ENCODE assay signal across 30 mouse cellular contexts in the genomic region with DNA sequence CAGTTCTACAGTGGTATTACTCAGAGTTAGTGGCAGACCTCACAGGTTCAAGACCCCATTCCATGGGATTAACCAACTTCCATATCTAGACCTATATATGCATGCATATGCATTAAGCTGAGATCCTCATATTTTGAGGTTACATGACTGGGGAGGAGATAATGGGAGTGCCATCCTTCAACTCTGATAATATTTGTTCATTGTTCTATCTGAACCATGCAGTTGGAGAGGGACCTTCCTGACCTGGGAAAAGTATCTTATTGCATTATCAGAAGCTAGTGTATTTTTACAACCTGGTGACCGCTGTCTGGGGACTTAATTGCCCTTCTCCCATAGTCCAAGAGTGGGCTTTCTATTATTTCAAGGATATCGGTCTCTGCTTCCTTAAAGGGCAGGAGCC. TPM values are rescaled to one million over a fixed set of nuclear protein-coding genes. Genes with fewer than 3 reads are reported as not detected.
DNase-seq lines count a peak whose midpoint lies in the region; ATAC-seq and TF ChIP-seq lines count a peak whose summit lies in the region.
"Had no signal": no experiment of that assay in that cellular context is flagged by ENCODE, and none has a peak within 500 bp of the region (broad histone marks: within the 10 kb centered on the region; RNA-seq: fewer than 3 reads in every experiment).

No protein-coding gene starts in this region.

- no peaks in the 10 kb centered on the region for H3K9me3 ChIP-seq in liver, embryonic 14.5 days (ENCODE audit: control insufficient read depth, low read length)
- H3K9me3 ChIP-seq: forebrain, embryonic 10.5 days; forebrain, embryonic 13.5 days; heart, embryonic 12.5 days; heart, embryonic 15.5 days; hindbrain, embryonic 10.5 days had no signal

- H3K4me3 ChIP-seq in layer of hippocampus, adult 2 months: no peak overlapping the region
- no peak overlapping the region for H3K4me3 ChIP-seq in liver, embryonic 14.5 days (ENCODE audit: insufficient read depth in 1 of 2, low read depth in 2 of 2, low read length in 2 of 2)
- H3K4me3 ChIP-seq: forebrain, embryonic 10.5 days; forebrain, embryonic 13.5 days; heart, embryonic 12.5 days; heart, embryonic 15.5 days; hindbrain, embryonic 10.5 days had no signal

- no peak for TF ChIP-seq CTCF in layer of hippocampus, adult 2 months (conservative IDR thresholded peaks at IDR 0.05)
- no peak for TF ChIP-seq CTCF in liver, embryonic 14.5 days (IDR thresholded peaks at IDR 0.05; ENCODE audit: low read depth)

- H3K27me3 ChIP-seq in liver, embryonic 14.5 days (ENCODE audit: control insufficient read depth, insufficient read depth, low read length): no peaks in the 10 kb centered on the region
- H3K27me3 ChIP-seq: forebrain, embryonic 13.5 days; heart, embryonic 12.5 days; heart, embryonic 15.5 days; Patski had no signal

- 43% methylated on average over 2 of the region's 2 CpGs for WGBS in liver, embryonic 14.5 days (ENCODE audit: insufficient replicate concordance)

- TF ChIP-seq EP300 in liver, embryonic 14.5 days (IDR thresholded peaks at IDR 0.05; ENCODE audit: low read depth): peak; percentile 42

- peak; percentile 15; the same call in 1 of the 2 replicates for ATAC-seq in liver, embryonic 14.5 days (ENCODE audit: insufficient read depth)
- peak; percentile 64 for ATAC-seq in megakaryocyte-erythroid progenitor cell, adult 5-6 weeks (replicated peaks; ENCODE audit: low FRiP score, low TSS enrichment, poor library complexity, severe bottlenecking)
- ATAC-seq: forebrain, embryonic 13.5 days; forebrain, embryonic 16.5 days; hindbrain, postnatal 0 days; Patski had no signal

- H3K9ac ChIP-seq in liver, embryonic 14.5 days (replicated peaks): no peak overlapping the region
- H3K9ac ChIP-seq: forebrain, embryonic 13.5 days; heart, embryonic 12.5 days; heart, embryonic 15.5 days; hindbrain, embryonic 14.5 days had no signal

- H3K36me3 ChIP-seq in liver, embryonic 14.5 days (replicated peaks; ENCODE audit: control insufficient read depth, insufficient read depth, low read depth): no peaks in the 10 kb centered on the region
- H3K36me3 ChIP-seq: forebrain, embryonic 10.5 days; heart, embryonic 12.5 days; heart, embryonic 15.5 days; hindbrain, embryonic 10.5 days had no signal

- peaks cover 5 to 7% of the 10 kb centered on the region in 2 experiments for H3K4me1 ChIP-seq in liver, embryonic 14.5 days (replicated peaks; ENCODE audit: control insufficient read depth in 2 of 2, insufficient read depth in 2 of 2, low read length in 1 of 2)
- H3K4me1 ChIP-seq: forebrain, embryonic 10.5 days; forebrain, embryonic 13.5 days; heart, embryonic 12.5 days; heart, embryonic 15.5 days; hindbrain, embryonic 10.5 days had no signal

- DNase-seq in layer of hippocampus, adult 2 months (ENCODE audit: low spot score in 2 of 2): no peak
- DNase-seq in layer of hippocampus, postnatal 10 days (ENCODE audit: low spot score in 2 of 2): no peak
- DNase-seq in liver, embryonic 14.5 days (ENCODE audit: low read depth in 3 of 3, low spot score in 3 of 3): no peak
- no peak for DNase-seq in liver
- no peak for DNase-seq in layer of hippocampus, postnatal 25 days (ENCODE audit: extremely low spot score in 1 of 2, low spot score in 1 of 2)
- DNase-seq: adrenal gland, postnatal 10 days; cerebellum, adult 18-20 months; cerebellum, adult 9-10 months; cerebellum, postnatal 14 days; gastrocnemius, postnatal 25 days; heart, adult 18-20 months; heart, postnatal 10 days; heart, postnatal 36 days had no signal

- no peak overlapping the region for H3K4me2 ChIP-seq in liver, embryonic 14.5 days (ENCODE audit: low read depth)
- H3K4me2 ChIP-seq: forebrain, embryonic 13.5 days; heart, embryonic 12.5 days; heart, embryonic 15.5 days; hindbrain, embryonic 14.5 days had no signal

- H3K27ac ChIP-seq in layer of hippocampus, adult 2 months: peak overlapping the region; percentile 71
- H3K27ac ChIP-seq in liver, embryonic 14.5 days: no peak overlapping the region
- H3K27ac ChIP-seq: forebrain, embryonic 10.5 days; forebrain, embryonic 13.5 days; heart, embryonic 15.5 days; hindbrain, embryonic 10.5 days; hindbrain, embryonic 14.5 days; hindbrain, postnatal 0 days had no signal

RNA-seq across cellular contexts. Expression of a gene that starts 27.6 kb away (rescaled TPM):
- total RNA-seq in layer of hippocampus, adult 2 months (2021): 10 to 100 TPM; 61.2 to 73.0 TPM
- total RNA-seq in layer of hippocampus, postnatal 10 days (2021): 10 to 100 TPM; 63.2 to 67.0 TPM
- 4.7 and 6.3 TPM in 2 replicates for polyA plus RNA-seq in liver, embryonic 14.5 days (2012; rRNA removed)
- polyA plus RNA-seq in liver, embryonic 14.5 days (2014; fragmentation: Nextera tagmentation; extraction: Ambion mirVana): 10.4 and 12.7 TPM in 2 replicates
- total RNA-seq in megakaryocyte-erythroid progenitor cell, adult 5-6 weeks (2014; fragmentation: Nextera tagmentation): 59.9 and 75.9 TPM in 2 replicates
- 63.8 and 90.7 TPM in 2 replicates for total RNA-seq in megakaryocyte-erythroid progenitor cell, adult 5-6 weeks (2017)
- 10 to 100 TPM; 58.1 to 71.6 TPM for total RNA-seq in layer of hippocampus, postnatal 25 days (2021)

RNA-seq across cellular contexts. Expression of a gene that starts 33.4 kb away (rescaled TPM):
- total RNA-seq in layer of hippocampus, adult 2 months (2021): not detected
- total RNA-seq in layer of hippocampus, postnatal 10 days (2021): not detected
- not detected in 2 replicates for polyA plus RNA-seq in liver, embryonic 14.5 days (2012; rRNA removed)
- polyA plus RNA-seq in liver, embryonic 14.5 days (2014; fragmentation: Nextera tagmentation; extraction: Ambion mirVana): not detected in 2 replicates
- not detected in 2 replicates for total RNA-seq in megakaryocyte-erythroid progenitor cell, adult 5-6 weeks (2014; fragmentation: Nextera tagmentation)
- not detected in 2 replicates for total RNA-seq in megakaryocyte-erythroid progenitor cell, adult 5-6 weeks (2017)
- total RNA-seq in layer of hippocampus, postnatal 25 days (2021): not detected
- total RNA-seq: adrenal gland, adult 18-20 months; adrenal gland, postnatal 10 days; adrenal gland, postnatal 36 days; ES-E14; gastrocnemius, adult 8-10 months; gastrocnemius, postnatal 25 days; heart, adult 18-20 months; heart, postnatal 10 days; heart, postnatal 36 days; hindbrain, postnatal 0 days had no signal
- polyA plus RNA-seq: embryonic facial prominence, embryonic 11.5 days; embryonic facial prominence, embryonic 14.5 days; forebrain, embryonic 10.5 days; forebrain, embryonic 13.5 days; forebrain, embryonic 16.5 days; gonadal fat pad, adult 2 months; heart, embryonic 12.5 days; heart, embryonic 15.5 days; hindbrain, embryonic 10.5 days; hindbrain, embryonic 14.5 days; hindbrain, postnatal 0 days; Patski had no signal

RNA-seq across cellular contexts. Expression of a gene that starts 45.8 kb away (rescaled TPM):
- 10 to 100 TPM; 17.9 to 20.6 TPM for total RNA-seq in layer of hippocampus, adult 2 months (2021)
- 10 to 100 TPM; 12.6 to 15.6 TPM for total RNA-seq in layer of hippocampus, postnatal 10 days (2021)
- 1.9 and 2.2 TPM in 2 replicates for polyA plus RNA-seq in liver, embryonic 14.5 days (2012; rRNA removed)
- polyA plus RNA-seq in liver, embryonic 14.5 days (2014; fragmentation: Nextera tagmentation; extraction: Ambion mirVana): 2.1 and 2.3 TPM in 2 replicates
- 35.1 and 35.7 TPM in 2 replicates for total RNA-seq in megakaryocyte-erythroid progenitor cell, adult 5-6 weeks (2014; fragmentation: Nextera tagmentation)
- 33.8 and 38.9 TPM in 2 replicates for total RNA-seq in megakaryocyte-erythroid progenitor cell, adult 5-6 weeks (2017)
- total RNA-seq in layer of hippocampus, postnatal 25 days (2021): 10 to 100 TPM; 14.7 to 16.9 TPM
